Mouse (Mus musculus): ENCODE results near the gene Mnat1. TPM values are rescaled to one million over a fixed set of nuclear protein-coding genes. Genes with fewer than 3 reads are reported as not detected.
"Not testable (repeated sequence)": the region's sequence is repeated elsewhere in the genome, so short reads cannot be mapped to it uniquely, and the experiment has no call there.

Gene Mnat1
- polyA plus RNA-seq, 1 experiment from 2014 or later: 18.4 TPM

DNA sequence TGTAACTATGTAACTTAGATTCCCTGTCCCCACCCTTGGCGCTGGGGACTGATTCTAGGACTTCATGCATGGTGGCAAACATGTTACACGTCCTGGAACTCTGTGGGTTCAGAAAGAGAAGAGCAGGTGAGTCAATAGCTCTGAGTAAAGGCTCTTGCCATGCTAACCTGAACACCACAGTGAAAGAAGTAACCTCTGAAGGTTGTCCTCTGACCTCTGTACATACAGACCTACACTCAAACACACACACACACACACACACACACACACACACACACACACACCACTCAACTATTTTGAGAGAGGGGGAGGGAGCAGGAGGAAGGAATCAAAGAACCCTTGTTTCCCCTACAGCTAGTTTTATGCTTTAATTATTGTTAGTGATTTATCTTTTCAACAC is 29.3 kb upstream of the Mnat1 start:
- no peak overlapping the region for H3K27ac ChIP-seq (ENCODE audit: low read length)
- no peaks in the 10 kb centered on the region for H3K9me3 ChIP-seq (replicated peaks; ENCODE audit: control insufficient read depth, low read length, poor library complexity, severe bottlenecking)
- H3K4me1 ChIP-seq (ENCODE audit: control insufficient read depth, insufficient read depth, low read length): no peaks in the 10 kb centered on the region
- H3K27me3 ChIP-seq (ENCODE audit: control insufficient read depth, insufficient read depth, low read depth, low read length): no peaks in the 10 kb centered on the region
- no peak overlapping the region for H3K9ac ChIP-seq (ENCODE audit: low read depth, low read length)
- H3K36me3 ChIP-seq (ENCODE audit: control insufficient read depth, insufficient read depth, low read length): no peaks in the 10 kb centered on the region
- H3K4me2 ChIP-seq (ENCODE audit: low read length): no peak overlapping the region
- 88% methylated on average over 2 of the region's 2 CpGs for WGBS
- no peak overlapping the region for H3K4me3 ChIP-seq (ENCODE audit: low read depth, low read length)
- ATAC-seq: no peak

DNA sequence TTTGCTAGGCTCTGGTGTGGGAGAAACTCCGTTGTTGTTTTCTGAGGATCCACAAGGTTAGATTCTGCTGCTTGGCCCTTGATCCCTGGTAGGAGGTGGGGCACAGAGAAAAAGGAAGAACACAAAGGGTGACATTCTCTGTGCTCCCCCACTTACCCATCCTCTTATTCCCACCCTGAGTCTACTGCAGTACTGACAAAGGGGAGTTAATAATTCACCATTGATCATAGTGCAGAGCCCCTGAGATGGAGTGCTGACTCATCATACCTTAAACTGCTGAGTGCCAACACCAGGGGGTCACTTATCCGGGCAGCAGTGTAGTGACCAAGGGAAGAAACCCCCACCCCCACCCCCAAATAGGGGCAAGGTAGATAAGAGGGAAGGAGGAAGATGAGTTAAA is 28.9 kb upstream of the Mnat1 start:
- 31% methylated on average over 2 of the region's 2 CpGs for WGBS
- no peak overlapping the region for H3K27ac ChIP-seq (ENCODE audit: low read length)
- no peak overlapping the region for H3K4me3 ChIP-seq (ENCODE audit: low read depth, low read length)
- no peaks in the 10 kb centered on the region for H3K36me3 ChIP-seq (ENCODE audit: control insufficient read depth, insufficient read depth, low read length)
- H3K9me3 ChIP-seq (replicated peaks; ENCODE audit: control insufficient read depth, low read length, poor library complexity, severe bottlenecking): no peaks in the 10 kb centered on the region
- no peak overlapping the region for H3K9ac ChIP-seq (ENCODE audit: low read depth, low read length)
- no peaks in the 10 kb centered on the region for H3K4me1 ChIP-seq (ENCODE audit: control insufficient read depth, insufficient read depth, low read length)
- no peak for ATAC-seq
- H3K27me3 ChIP-seq (ENCODE audit: control insufficient read depth, insufficient read depth, low read depth, low read length): no peaks in the 10 kb centered on the region
- H3K4me2 ChIP-seq (ENCODE audit: low read length): no peak overlapping the region

DNA sequence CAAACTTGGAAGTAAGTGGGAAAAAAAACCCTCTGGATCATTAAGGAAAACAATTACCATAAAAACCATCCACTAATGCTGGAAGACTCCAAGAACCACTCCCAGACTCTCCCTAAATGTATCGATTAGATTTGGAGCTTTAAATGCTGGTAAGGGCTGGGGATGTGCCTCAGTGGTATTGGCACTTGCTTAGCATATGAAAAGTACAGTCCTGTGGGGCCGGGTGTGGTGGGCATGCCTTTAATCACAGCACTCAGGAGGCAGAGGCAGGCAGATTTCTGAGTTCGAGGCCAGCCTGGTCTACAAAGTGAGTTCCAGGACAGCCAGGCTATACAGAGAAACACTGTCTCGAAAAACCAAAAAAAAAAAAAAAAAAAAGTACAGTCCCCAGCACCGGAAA is 27.3 kb upstream of the Mnat1 start:
- H3K4me1 ChIP-seq (ENCODE audit: control insufficient read depth, insufficient read depth, low read length); ATAC-seq; H3K27me3 ChIP-seq (ENCODE audit: control insufficient read depth, insufficient read depth, low read depth, low read length); H3K4me3 ChIP-seq (ENCODE audit: low read depth, low read length); H3K4me2 ChIP-seq (ENCODE audit: low read length); H3K9me3 ChIP-seq (replicated peaks; ENCODE audit: control insufficient read depth, low read length, poor library complexity, severe bottlenecking); H3K27ac ChIP-seq (ENCODE audit: low read length); H3K36me3 ChIP-seq (ENCODE audit: control insufficient read depth, insufficient read depth, low read length); H3K9ac ChIP-seq (ENCODE audit: low read depth, low read length): not testable (repeated sequence)
- WGBS: 86% methylated on average over 5 of the region's 5 CpGs

DNA sequence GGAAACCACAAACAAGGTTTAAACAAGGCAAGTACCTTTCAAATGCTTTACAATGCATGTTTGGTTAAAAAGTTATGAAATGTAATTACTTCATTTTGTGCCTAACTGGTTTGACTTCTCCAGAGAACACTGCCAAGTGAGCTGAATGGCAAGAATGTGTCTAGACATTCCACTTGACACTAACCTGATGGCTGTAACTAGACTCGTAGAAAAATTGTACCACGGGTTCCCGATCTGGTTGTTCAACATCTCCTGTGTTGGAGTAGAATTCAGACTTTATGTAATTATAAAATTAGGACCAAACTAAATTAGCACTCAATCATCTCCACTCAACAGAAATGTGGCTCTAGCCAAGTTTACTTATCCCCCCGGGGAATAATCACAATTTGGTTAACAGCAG is 24.9 kb upstream of the Mnat1 start:
- H3K4me1 ChIP-seq (ENCODE audit: control insufficient read depth, insufficient read depth, low read length): no peaks in the 10 kb centered on the region
- no peak for ATAC-seq
- no peak overlapping the region for H3K9ac ChIP-seq (ENCODE audit: low read depth, low read length)
- H3K36me3 ChIP-seq (ENCODE audit: control insufficient read depth, insufficient read depth, low read length): peaks cover 6% of the 10 kb centered on the region; the same call in 1 of the 2 replicates
- H3K4me3 ChIP-seq (ENCODE audit: low read depth, low read length): no peak overlapping the region
- H3K9me3 ChIP-seq (replicated peaks; ENCODE audit: control insufficient read depth, low read length, poor library complexity, severe bottlenecking): peaks cover 7% of the 10 kb centered on the region
- WGBS: 96% methylated on average over 4 of the region's 4 CpGs
- H3K27ac ChIP-seq (ENCODE audit: low read length): no peak overlapping the region
- H3K27me3 ChIP-seq (ENCODE audit: control insufficient read depth, insufficient read depth, low read depth, low read length): no peaks in the 10 kb centered on the region
- H3K4me2 ChIP-seq (ENCODE audit: low read length): no peak overlapping the region

DNA sequence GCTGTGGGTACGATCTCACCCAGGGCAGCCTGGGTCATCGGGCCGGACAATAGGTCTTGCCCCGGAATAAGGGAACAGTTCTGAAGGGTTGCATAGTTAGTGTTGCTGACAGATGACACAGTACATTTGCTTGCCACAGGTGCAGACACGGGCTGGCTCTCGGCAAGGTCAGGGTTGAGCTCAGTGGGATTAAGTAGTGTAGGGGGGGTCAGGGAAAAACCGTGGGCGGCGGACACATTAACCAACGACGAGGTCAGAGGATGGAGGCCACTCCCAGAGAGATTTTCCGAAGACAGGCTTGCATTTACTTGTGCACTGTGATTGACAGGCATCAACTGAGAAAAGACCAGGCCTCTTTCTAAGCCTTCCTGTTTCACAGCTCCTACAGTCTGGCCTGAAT is 19.8 kb upstream of the Mnat1 start:
- ATAC-seq: no peak
- Histone ChIP-seq H3K9me3 (replicated peaks; ENCODE audit: control insufficient read depth, low read length, poor library complexity, severe bottlenecking) (peaks cover 7% of the 10 kb centered on the region), H3K27ac (ENCODE audit: low read length) (no peak overlapping the region), H3K4me3 (ENCODE audit: low read depth, low read length) (no peak overlapping the region), H3K4me1 (ENCODE audit: control insufficient read depth, insufficient read depth, low read length) (no peaks in the 10 kb centered on the region), H3K36me3 (ENCODE audit: control insufficient read depth, insufficient read depth, low read length) (peaks cover 6% of the 10 kb centered on the region; the same call in 1 of the 2 replicates), H3K27me3 (ENCODE audit: control insufficient read depth, insufficient read depth, low read depth, low read length) (no peaks in the 10 kb centered on the region), H3K9ac (ENCODE audit: low read depth, low read length) (no peak overlapping the region), H3K4me2 (ENCODE audit: low read length) (no peak overlapping the region)
- WGBS: 93% methylated on average over 12 of the region's 12 CpGs

DNA sequence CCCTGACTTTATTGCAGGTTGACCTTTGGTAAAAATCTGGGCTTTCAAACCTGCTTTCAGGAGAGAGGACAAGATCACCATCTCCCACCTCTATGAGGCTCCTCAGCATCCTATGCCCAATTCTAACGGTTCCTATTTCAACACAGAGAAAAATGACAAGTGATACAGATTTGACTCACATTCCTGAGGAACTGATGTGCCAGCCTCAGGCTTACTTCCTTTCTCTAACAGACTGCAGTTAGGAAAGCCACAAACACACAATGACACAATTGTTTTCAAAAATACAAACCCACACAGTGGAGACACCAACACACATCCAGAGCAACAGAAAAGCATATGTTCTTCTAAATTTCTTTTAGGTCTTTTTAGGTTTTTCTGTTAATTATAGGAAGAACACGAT is 15.7 kb upstream of the Mnat1 start:
- no peak overlapping the region for H3K4me3 ChIP-seq (ENCODE audit: low read depth, low read length)
- H3K27me3 ChIP-seq (ENCODE audit: control insufficient read depth, insufficient read depth, low read depth, low read length): peaks cover 4% of the 10 kb centered on the region
- H3K36me3 ChIP-seq (ENCODE audit: control insufficient read depth, insufficient read depth, low read length): peaks cover 6% of the 10 kb centered on the region; the same call in 1 of the 2 replicates
- no peak overlapping the region for H3K9ac ChIP-seq (ENCODE audit: low read depth, low read length)
- H3K27ac ChIP-seq (ENCODE audit: low read length): no peak overlapping the region
- 90% methylated on average over 2 of the region's 2 CpGs for WGBS
- no peak for ATAC-seq
- no peak overlapping the region for H3K4me2 ChIP-seq (ENCODE audit: low read length)
- H3K9me3 ChIP-seq (replicated peaks; ENCODE audit: control insufficient read depth, low read length, poor library complexity, severe bottlenecking): peaks cover 7% of the 10 kb centered on the region
- peaks cover 8% of the 10 kb centered on the region for H3K4me1 ChIP-seq (ENCODE audit: control insufficient read depth, insufficient read depth, low read length)

DNA sequence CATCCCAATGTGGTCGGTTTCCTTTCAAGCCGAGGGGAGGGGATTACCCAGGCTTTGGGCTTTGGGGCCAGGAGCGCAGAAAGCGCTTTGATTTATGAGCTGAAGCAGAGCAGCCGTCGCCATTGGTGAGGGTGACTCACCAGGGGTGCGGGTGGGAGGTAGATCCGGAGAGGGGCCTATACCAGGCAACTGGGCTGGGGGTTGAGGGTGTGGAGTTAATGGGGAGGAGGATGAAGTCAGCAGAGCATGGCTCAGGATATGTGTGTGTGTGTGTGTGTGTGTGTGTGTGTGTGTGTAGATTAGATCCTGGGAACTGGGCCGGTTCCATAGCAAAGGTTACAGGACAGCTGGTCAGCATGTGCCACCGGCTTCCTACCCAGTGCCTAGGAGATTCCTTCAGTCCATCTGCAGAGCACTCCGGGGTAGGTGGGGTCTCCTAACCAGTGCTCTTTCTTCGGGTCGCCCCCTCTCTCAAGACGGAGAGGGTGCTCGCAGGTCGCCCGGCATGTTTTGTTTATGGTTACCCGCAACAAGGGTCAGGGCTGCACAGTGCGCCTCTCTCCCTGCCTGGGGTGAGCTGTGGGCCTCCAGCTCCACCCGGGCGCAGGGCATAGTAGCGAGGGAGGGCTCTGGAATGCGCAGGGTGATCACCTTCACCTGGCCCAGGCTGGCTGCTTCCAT is 12.9 kb upstream of the Mnat1 start:
- Histone ChIP-seq H3K4me3 (ENCODE audit: low read depth, low read length) (peak overlapping the region; percentile 15), H3K9ac (ENCODE audit: low read depth, low read length) (0 out of 2 replicates have a peak overlapping the region, but pooled peaks have one; percentile 22), H3K9me3 (replicated peaks; ENCODE audit: control insufficient read depth, low read length, poor library complexity, severe bottlenecking) (no peaks in the 10 kb centered on the region), H3K36me3 (ENCODE audit: control insufficient read depth, insufficient read depth, low read length) (no peaks in the 10 kb centered on the region), H3K27me3 (ENCODE audit: control insufficient read depth, insufficient read depth, low read depth, low read length) (peaks cover 4% of the 10 kb centered on the region), H3K4me1 (ENCODE audit: control insufficient read depth, insufficient read depth, low read length) (peaks cover 8% of the 10 kb centered on the region), H3K27ac (ENCODE audit: low read length) (no peak overlapping the region), H3K4me2 (ENCODE audit: low read length) (peak overlapping the region; percentile 99)
- WGBS: 5% methylated on average over 23 of the region's 23 CpGs
- ATAC-seq: no peak

DNA sequence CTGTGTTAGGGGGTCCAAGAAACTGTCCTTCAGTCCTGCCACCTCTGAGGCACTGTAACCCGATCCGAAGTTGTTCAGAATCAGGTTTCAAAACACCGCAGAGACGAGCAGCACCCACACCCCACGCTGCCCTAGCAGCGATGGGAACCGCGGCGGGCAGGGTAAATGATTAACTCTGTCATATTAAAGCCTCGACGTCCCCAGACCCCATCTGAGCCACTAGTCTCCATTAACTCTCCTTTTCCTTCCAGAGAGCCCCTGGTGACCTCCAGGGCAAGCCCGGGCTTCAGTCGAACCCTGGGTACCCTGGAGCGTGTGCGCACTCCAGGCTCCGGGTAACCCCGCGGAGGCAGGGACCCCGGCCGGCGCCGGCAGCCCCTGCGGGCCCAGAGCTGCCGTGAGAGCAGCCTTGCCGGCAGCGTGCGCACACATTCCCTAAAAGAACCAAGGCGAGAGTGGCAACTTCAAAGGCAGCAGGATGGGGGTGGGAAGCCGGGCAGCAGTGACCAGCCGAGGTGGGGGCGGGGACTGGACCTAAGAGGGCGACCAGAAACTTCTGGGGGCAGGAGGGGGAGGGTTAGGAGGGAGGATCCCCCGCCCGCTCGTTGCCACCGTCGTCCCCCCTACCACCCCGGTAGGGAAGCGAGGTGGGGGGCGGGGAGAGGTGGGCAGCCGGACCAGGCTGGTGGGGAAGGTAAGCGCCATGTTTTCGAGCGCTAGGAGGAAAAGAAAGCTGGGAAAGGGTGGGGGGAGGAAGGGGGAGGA is 11.8 kb upstream of the Mnat1 start:
- H3K27ac ChIP-seq (ENCODE audit: low read length): no peak overlapping the region
- H3K4me2 ChIP-seq (ENCODE audit: low read length): peak overlapping the region; percentile 99
- peaks cover 4% of the 10 kb centered on the region for H3K27me3 ChIP-seq (ENCODE audit: control insufficient read depth, insufficient read depth, low read depth, low read length)
- peak; percentile 53; the same call in 1 of the 2 replicates for ATAC-seq
- H3K9ac ChIP-seq (ENCODE audit: low read depth, low read length): peak overlapping the region; percentile 68
- no peaks in the 10 kb centered on the region for H3K9me3 ChIP-seq (replicated peaks; ENCODE audit: control insufficient read depth, low read length, poor library complexity, severe bottlenecking)
- WGBS: under 1% methylated on average over 36 of the region's 44 CpGs
- H3K36me3 ChIP-seq (ENCODE audit: control insufficient read depth, insufficient read depth, low read length): no peaks in the 10 kb centered on the region
- peak overlapping the region; percentile 52 for H3K4me3 ChIP-seq (ENCODE audit: low read depth, low read length)
- H3K4me1 ChIP-seq (ENCODE audit: control insufficient read depth, insufficient read depth, low read length): peaks cover 8% of the 10 kb centered on the region
